Mouse (Mus musculus) E14TG2a.4 (cell line): ENCODE data around the gene Kif1b.
"Not testable (repeated sequence)": the region's sequence is repeated elsewhere in the genome, so short reads cannot be mapped to it uniquely, and the experiment has no call there.

ENCODE experiments used
- CTCF ChIP-seq: conservative IDR thresholded peaks from 2 replicates; pipeline ENCODE4 v1.5.1; 2014; ENCODE audit warnings: low read length
- POU5F1 ChIP-seq: IDR thresholded peaks from 2 replicates; pipeline ENCODE4 v1.6.1; 2014; ENCODE audit warnings: low read length, borderline replicate concordance

DNA sequence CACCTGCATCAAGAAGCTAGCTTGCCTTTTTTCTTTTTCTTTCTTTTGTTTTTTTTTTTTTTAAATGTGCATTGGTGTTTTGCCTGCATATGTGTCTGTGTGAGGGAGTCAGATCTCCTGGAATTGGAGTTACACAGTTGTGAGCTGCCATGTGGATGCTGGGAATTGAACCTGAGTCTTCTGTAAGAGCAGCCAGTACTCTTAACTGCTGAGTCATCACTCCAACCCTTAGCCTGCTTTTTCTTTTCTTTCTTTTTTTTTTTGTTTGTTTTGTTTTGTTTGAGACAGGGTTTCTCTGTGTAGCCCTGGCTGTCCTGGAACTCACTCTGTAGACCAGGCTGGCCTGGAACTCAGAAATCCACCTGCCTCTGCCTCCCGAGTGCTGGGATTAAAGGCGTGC lies 93.0 kb downstream of the Kif1b start:
- TF ChIP-seq CTCF, POU5F1: not testable (repeated sequence)
